Mouse (Mus musculus): ENCODE results near the gene Olfr618.

- TF ChIP-seq CTCF (IDR thresholded peaks at IDR 0.05), result no peak
- TF ChIP-seq POLR2A (IDR thresholded peaks at IDR 0.05; ENCODE audit: insufficient read depth, low read depth, low read length), result no peak
These were observed 42.1 kb upstream of the Olfr618 start, which contains the start of gene Olfr613 for GRCm38 (mm10) chr7:103547774-103548173.
